Mouse (Mus musculus) midbrain, postnatal 0 days (tissue): ENCODE measurements around the gene Itga9. TPM values are rescaled to one million over a fixed set of nuclear protein-coding genes. Genes with fewer than 3 reads are reported as not detected.

Source experiments
- ATAC-seq: fragments of 200-750 bp; cut with Nextera tagmentation; 2 replicates; pipeline ENCODE4 v1.8.0; 2017; ENCODE audit warnings: moderate number of reproducible peaks, mild to moderate bottlenecking, moderate TSS enrichment, moderate library complexity; ENCODE audit not compliant: low FRiP score
- DNase-seq: peaks from one replicate; pipeline ENCODE4 v3.0.0-alpha.2; 2015; ENCODE audit warnings: low spot score
- H3K27ac ChIP-seq: fragments of 300-500 bp; sonication (generic); 2 replicates; pipeline ENCODE4 v1.5.1; 2014; ENCODE audit warnings: low read depth, mild to moderate bottlenecking, low read length, mixed read lengths
- H3K27me3 ChIP-seq: fragments of 300-500 bp; sonication (generic); 2 replicates; pipeline ENCODE4 v1.6.1; 2014; ENCODE audit warnings: low read length, control low read depth, mixed read lengths; ENCODE audit not compliant: insufficient read depth
- H3K36me3 ChIP-seq: fragments of 300-500 bp; sonication (generic); 2 replicates; pipeline ENCODE4 v1.6.1; 2014; ENCODE audit warnings: low read length, control low read depth, mixed read lengths; ENCODE audit not compliant: insufficient read depth
- H3K4me1 ChIP-seq: fragments of 300-500 bp; sonication (generic); 2 replicates; pipeline ENCODE4 v1.6.1; 2014; ENCODE audit warnings: mild to moderate bottlenecking, control low read depth, antibody characterized with exemption, low read length, mixed read lengths; ENCODE audit not compliant: insufficient read depth
- H3K4me2 ChIP-seq: fragments of 300-500 bp; sonication (generic); 2 replicates; pipeline ENCODE4 v1.6.1; 2014; ENCODE audit warnings: low read depth, mild to moderate bottlenecking, low read length, mixed read lengths; ENCODE audit not compliant: poor library complexity, severe bottlenecking
- H3K4me3 ChIP-seq: fragments of 300-500 bp; sonication (generic); 2 replicates; pipeline ENCODE4 v1.5.1; 2014; ENCODE audit warnings: low read depth, mild to moderate bottlenecking, low read length, moderate library complexity
- H3K9ac ChIP-seq: fragments of 300-500 bp; sonication (generic); replicated peaks from 2 replicates; pipeline ENCODE4 v1.6.1; 2014; ENCODE audit warnings: mild to moderate bottlenecking, low read length, moderate library complexity, mixed read lengths; ENCODE audit not compliant: poor library complexity, severe bottlenecking
- H3K9me3 ChIP-seq: fragments of 300-500 bp; sonication (generic); 2 replicates; pipeline ENCODE4 v1.6.1; 2016; ENCODE audit warnings: low read length, control low read depth
- CTCF ChIP-seq: IDR thresholded peaks from 2 replicates; pipeline ENCODE4 v1.5.1; 2016; ENCODE audit warnings: antibody characterized with exemption, mild to moderate bottlenecking
- WGBS: fragments of 180-500 bp; shearing (Covaris S2); extraction: QIAGEN DNeasy Blood & Tissue Kit; methylation state at CpG from one replicate; pipeline ENCODE4 v1.1.7; 2014; 5-methylcytosine and 5-hydroxymethylcytosine counted together
- polyA plus RNA-seq: library from polyadenylated mRNA; unstranded; fragments of >200 nt; fragmentation: Nextera tagmentation; extraction: Ambion mirVana; gene quantifications from 2 replicates; pipeline ENCODE4 v1.2.1, GENCODE M21; 2015
- total RNA-seq: library from RNA; depleted of rRNA; stranded (reverse); fragments of >200 nt; gene quantifications from 2 replicates; pipeline ENCODE4 v1.2.3, GENCODE M21; 2014

The Itga9 gene
- total and polyA plus RNA-seq, 2 experiments from 2014 or later = 1.1 to 8.2 TPM

DNA sequence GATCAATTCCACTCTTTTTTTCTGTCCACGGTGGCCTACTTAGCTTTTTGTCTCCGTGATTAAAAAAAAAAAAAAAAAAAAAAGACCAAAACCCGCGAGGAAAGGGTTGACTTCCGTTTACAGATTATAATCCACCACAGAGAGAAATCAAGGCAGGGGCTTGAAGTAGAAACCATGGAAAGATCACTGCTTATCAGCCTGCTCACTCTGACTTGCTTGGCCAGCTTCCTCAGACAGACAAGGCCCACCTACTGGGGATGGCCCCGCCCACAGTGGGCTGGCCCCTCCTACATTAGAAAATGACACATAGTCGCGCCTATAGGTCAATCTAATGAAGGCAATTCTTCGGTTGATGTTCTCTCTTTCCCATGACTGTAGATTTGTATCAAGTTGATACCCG lies 72.3 kb downstream of the Itga9 start:
- TF ChIP-seq CTCF = no peak
- ATAC-seq = no peak
- H3K4me3 ChIP-seq = no peak overlapping the region
- no peaks in the 10 kb centered on the region for H3K4me1 ChIP-seq
- no peaks in the 10 kb centered on the region for H3K27me3 ChIP-seq
- no peak overlapping the region for H3K27ac ChIP-seq
- no peak overlapping the region for H3K4me2 ChIP-seq
- WGBS = 71% methylated on average over 10 of the region's 10 CpGs
- H3K9me3 ChIP-seq = no peaks in the 10 kb centered on the region
- DNase-seq = no peak
- H3K36me3 ChIP-seq = no peaks in the 10 kb centered on the region
- no peak overlapping the region for H3K9ac ChIP-seq

DNA sequence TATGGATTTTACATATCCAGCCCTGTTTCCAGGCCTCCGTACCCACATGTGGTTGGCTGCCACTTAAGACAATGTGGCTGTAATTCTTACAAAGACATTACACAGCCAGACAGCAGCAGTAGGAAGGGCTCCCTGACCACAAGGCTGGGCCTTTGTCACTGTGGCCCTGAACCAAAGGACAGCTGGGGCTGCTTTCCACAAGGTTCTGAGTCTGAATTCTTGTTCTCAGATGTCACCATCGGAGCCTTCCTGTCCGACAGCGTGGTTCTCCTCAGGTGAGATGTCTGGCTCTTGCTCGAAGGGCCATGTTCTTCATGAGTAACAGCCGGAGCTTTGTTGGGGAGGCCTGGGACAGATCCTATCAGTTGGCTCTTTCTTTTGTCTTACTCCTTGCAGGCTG lies 75.0 kb downstream of the Itga9 start:
- WGBS = 91% methylated on average over 6 of the region's 6 CpGs
- H3K4me3 ChIP-seq = no peak overlapping the region
- TF ChIP-seq CTCF = no peak

DNA sequence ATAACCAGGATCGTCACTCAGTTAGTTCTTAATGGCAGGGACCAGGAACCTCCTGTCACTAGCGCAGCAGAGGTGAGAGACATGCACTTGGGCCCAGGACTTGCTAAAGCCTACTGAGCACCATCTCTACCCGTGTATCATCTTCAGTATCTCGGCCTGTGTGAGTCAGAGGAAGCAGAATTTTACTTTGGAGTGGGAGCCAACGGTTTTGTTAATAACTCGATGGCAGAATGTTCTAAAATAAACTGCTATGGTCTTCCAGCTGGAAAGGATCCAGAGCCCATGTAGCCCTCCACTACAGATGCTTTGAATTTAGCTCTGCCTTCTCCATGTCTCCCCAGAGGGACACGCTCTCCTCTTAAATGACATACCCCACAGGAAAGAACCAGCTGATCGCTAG lies 75.7 kb downstream of the Itga9 start:
- no peaks in the 10 kb centered on the region for H3K27me3 ChIP-seq
- no peaks in the 10 kb centered on the region for H3K36me3 ChIP-seq
- ATAC-seq (no peak), DNase-seq (no peak)
- no peak overlapping the region for H3K4me2 ChIP-seq
- no peak overlapping the region for H3K9ac ChIP-seq
- no peak for TF ChIP-seq CTCF
- H3K9me3 ChIP-seq = no peaks in the 10 kb centered on the region
- H3K4me3 ChIP-seq = no peak overlapping the region
- no peak overlapping the region for H3K27ac ChIP-seq
- H3K4me1 ChIP-seq = no peaks in the 10 kb centered on the region
- WGBS = 89% methylated on average over 8 of the region's 8 CpGs

More for the DNA sequence above, 75.0 kb downstream of the Itga9 start:
- H3K4me1 ChIP-seq = no peaks in the 10 kb centered on the region
- no peak for ATAC-seq
- no peak overlapping the region for H3K4me2 ChIP-seq
- H3K9me3 ChIP-seq = no peaks in the 10 kb centered on the region
- no peaks in the 10 kb centered on the region for H3K27me3 ChIP-seq
- H3K9ac ChIP-seq = no peak overlapping the region
- H3K27ac ChIP-seq = no peak overlapping the region
- H3K36me3 ChIP-seq = no peaks in the 10 kb centered on the region
- no peak for DNase-seq

DNA sequence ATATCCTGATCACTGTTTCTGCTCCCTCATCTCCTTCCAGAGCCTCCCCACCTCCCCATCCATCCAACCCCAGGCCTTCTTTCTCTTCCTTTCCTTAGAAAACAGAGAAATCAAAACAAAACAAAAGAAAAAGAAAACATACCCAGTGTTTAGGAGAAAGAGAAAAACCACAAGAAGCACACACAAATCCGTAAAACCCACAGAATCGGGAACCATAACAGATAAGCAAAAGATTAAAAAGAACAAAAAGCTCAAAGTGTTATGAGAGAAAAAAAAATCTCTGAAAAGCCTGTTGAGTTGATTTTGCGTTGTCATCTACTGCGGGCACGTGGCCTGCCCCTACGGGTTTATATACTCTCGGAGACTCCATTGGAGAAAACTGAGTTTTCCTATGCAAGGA lies 77.0 kb downstream of the Itga9 start:
- no peak overlapping the region for H3K9ac ChIP-seq
- no peak for TF ChIP-seq CTCF
- H3K4me3 ChIP-seq = no peak overlapping the region
- H3K9me3 ChIP-seq = no peaks in the 10 kb centered on the region
- H3K4me2 ChIP-seq = no peak overlapping the region
- no peaks in the 10 kb centered on the region for H3K36me3 ChIP-seq
- no peaks in the 10 kb centered on the region for H3K27me3 ChIP-seq
- no peaks in the 10 kb centered on the region for H3K4me1 ChIP-seq
- H3K27ac ChIP-seq = no peak overlapping the region
- DNase-seq (no peak), ATAC-seq (no peak)
- 89% methylated on average over 7 of the region's 7 CpGs for WGBS

DNA sequence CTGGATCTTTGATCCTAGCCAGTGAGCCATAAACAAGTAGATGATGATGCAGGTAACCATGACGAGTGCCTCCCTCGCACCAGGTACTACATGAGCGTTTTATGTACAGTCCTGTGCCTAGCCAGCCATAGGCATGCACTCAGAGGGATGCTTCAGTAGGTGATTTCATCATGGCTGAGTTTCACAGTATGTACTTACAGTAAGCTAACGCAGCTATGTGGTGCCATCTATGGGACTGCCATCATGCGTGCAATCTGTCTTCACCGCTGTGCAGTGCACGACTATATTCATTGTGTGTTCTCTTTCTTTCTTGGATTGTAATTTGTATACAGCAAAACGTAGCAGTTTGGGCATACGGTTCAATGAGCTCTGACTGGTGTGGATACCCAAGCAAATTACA lies 77.9 kb downstream of the Itga9 start:
- no peak overlapping the region for H3K4me2 ChIP-seq
- no peak overlapping the region for H3K9ac ChIP-seq
- 91% methylated on average over 9 of the region's 9 CpGs for WGBS
- no peaks in the 10 kb centered on the region for H3K36me3 ChIP-seq
- DNase-seq (peak; percentile 40), ATAC-seq (no peak)
- no peak overlapping the region for H3K27ac ChIP-seq
- TF ChIP-seq CTCF = peak; percentile 46
- no peaks in the 10 kb centered on the region for H3K27me3 ChIP-seq
- no peaks in the 10 kb centered on the region for H3K4me1 ChIP-seq
- H3K4me3 ChIP-seq = no peak overlapping the region
- no peaks in the 10 kb centered on the region for H3K9me3 ChIP-seq

DNA sequence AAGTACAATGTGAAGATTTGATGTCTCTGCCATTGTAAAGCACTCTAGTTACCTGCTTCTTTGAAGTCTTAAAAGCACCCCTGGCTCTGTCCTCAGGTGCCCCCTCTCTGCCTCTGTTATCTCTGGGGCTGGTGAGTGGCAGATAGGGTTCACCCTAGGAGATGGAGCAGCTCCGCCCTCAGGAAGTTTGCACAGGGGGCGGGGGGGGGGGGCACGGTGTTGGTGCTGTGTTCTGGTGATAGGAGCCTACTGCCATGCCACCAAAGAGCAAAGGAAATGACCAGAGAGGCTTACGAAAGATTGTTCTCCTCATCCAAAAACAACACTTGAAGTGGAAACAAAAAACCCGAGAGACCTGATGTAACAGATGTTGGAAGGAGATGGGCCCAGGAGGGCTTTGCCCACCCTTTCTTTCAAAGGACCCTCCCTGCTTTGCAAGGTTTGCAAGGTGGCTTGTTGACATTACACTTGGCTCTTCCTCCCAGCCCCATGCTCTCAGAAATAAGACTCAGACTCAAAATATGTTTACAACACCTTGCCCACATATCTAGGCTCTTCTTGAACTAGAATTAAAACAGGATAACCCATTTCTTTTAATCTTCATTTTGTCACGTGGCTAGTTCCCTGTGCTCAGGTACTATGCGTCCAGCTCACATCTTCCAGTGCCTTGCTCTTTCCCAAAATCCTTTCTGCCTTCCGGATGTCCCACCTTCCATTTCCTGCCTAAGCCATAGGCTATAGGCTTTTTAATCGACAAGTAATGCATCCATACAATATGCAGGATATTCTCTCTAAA lies 79.9 kb downstream of the Itga9 start:
- no peak overlapping the region for H3K9ac ChIP-seq
- no peaks in the 10 kb centered on the region for H3K36me3 ChIP-seq
- DNase-seq (no peak), ATAC-seq (no peak)
- no peak overlapping the region for H3K4me2 ChIP-seq
- no peaks in the 10 kb centered on the region for H3K4me1 ChIP-seq
- H3K4me3 ChIP-seq = no peak overlapping the region
- TF ChIP-seq CTCF = no peak
- no peaks in the 10 kb centered on the region; the same call in 1 of the 2 replicates for H3K27me3 ChIP-seq
- H3K9me3 ChIP-seq = no peaks in the 10 kb centered on the region
- WGBS = 79% methylated on average over 9 of the region's 9 CpGs
- H3K27ac ChIP-seq = no peak overlapping the region
